Mouse (Mus musculus): ENCODE measurements at regions not wholly inside any gene's neighbourhood (a gene's known extent, or its start where the extent isn't known, plus 50 kb on each side); places are given as distances from the start of the nearest gene placed in this dataset.

DNA sequence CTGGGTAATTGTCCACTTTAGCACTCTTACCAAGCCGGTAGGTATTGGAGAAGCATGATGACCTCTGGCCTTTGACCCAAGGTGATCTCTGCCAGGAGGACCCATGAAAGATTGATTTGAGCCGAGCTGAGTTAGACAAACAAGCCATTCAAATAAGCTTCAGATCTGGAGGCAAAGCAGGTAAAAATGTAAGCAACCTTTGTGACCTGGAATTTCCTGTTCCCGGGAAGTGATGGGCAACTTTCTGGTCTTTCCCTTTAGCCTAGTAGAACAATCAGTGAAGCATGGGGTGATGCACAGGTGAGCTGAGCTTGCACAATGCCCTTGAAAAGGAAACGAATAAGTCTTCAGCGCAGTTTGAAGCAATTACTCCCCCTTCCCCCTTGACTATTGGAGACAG lies 127.0 kb downstream of the Mycn start:
- DNase-seq, result no peak
- 27% methylated on average over 5 of the region's 5 CpGs for WGBS
- TF ChIP-seq CTCF (IDR thresholded peaks at IDR 0.05; ENCODE audit: low read depth), result no peak
- Histone ChIP-seq H3K9ac (no peak overlapping the region), H3K36me3 (ENCODE audit: insufficient read depth) (no peaks in the 10 kb centered on the region), H3K4me3 (ENCODE audit: low read depth, low read length) (no peak overlapping the region), H3K4me1 (ENCODE audit: insufficient read depth) (peaks cover 5% of the 10 kb centered on the region), H3K27ac (ENCODE audit: low read depth) (no peak overlapping the region), H3K4me2 (no peak overlapping the region), H3K27me3 (ENCODE audit: insufficient read depth, low read length) (no peaks in the 10 kb centered on the region), H3K9me3 (ENCODE audit: low read depth, low read length) (no peaks in the 10 kb centered on the region)
- no peak for ATAC-seq (ENCODE audit: insufficient read depth)

DNA sequence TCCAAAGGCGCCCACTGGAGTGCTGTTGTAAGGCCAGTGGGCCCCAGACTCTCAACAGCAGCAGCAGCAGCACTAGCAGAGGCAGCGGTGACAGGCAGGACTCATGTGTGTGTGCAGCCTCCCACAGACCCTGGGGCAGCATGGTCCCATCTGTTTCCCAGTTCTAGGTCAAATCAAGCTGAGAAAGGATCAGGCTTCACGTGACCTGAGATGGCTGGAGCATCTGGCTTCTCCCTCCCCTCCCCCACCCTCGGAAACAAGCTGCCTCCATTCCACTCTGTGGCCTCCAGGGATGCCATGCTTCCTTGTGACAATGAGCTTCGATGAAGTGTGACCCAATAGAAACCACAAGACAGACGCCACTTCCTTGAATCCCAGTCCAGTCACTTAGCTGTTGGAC lies 128.8 kb downstream of the Mycn start:
- Histone ChIP-seq H3K4me1 (ENCODE audit: insufficient read depth) (peaks cover 6% of the 10 kb centered on the region), H3K9ac (no peak overlapping the region), H3K9me3 (ENCODE audit: low read depth, low read length) (no peaks in the 10 kb centered on the region), H3K27ac (ENCODE audit: low read depth) (peak overlapping the region; percentile 85; the same call in 1 of the 2 replicates), H3K36me3 (ENCODE audit: insufficient read depth) (no peaks in the 10 kb centered on the region), H3K4me2 (no peak overlapping the region), H3K27me3 (ENCODE audit: insufficient read depth, low read length) (no peaks in the 10 kb centered on the region), H3K4me3 (ENCODE audit: low read depth, low read length) (no peak overlapping the region)
- no peak for TF ChIP-seq CTCF (IDR thresholded peaks at IDR 0.05; ENCODE audit: low read depth)
- DNase-seq, result peak; percentile 25
- no peak for ATAC-seq (ENCODE audit: insufficient read depth)
- 43% methylated on average over 6 of the region's 6 CpGs for WGBS

GRCm38 (mm10) chr12:12810943-12811342 lies 130.8 kb downstream of the Mycn start:
- no peaks in the 10 kb centered on the region for H3K9me3 ChIP-seq (ENCODE audit: low read depth, low read length)
- 12% methylated on average over 7 of the region's 7 CpGs for WGBS
- peak; percentile 73 for DNase-seq
- no peak for TF ChIP-seq CTCF (IDR thresholded peaks at IDR 0.05; ENCODE audit: low read depth)
- peak overlapping the region; percentile 58 for H3K4me2 ChIP-seq
- no peak overlapping the region for H3K4me3 ChIP-seq (ENCODE audit: low read depth, low read length)
- no peak overlapping the region for H3K9ac ChIP-seq
- peaks cover 12% of the 10 kb centered on the region for H3K4me1 ChIP-seq (ENCODE audit: insufficient read depth)
- H3K36me3 ChIP-seq (ENCODE audit: insufficient read depth), result no peaks in the 10 kb centered on the region
- H3K27me3 ChIP-seq (ENCODE audit: insufficient read depth, low read length), result no peaks in the 10 kb centered on the region
- ATAC-seq (ENCODE audit: insufficient read depth), result peak; percentile 87
- peak overlapping the region; percentile 85 for H3K27ac ChIP-seq (ENCODE audit: low read depth)

- TF ChIP-seq CTCF (IDR thresholded peaks at IDR 0.05; ENCODE audit: low read depth), result no peak
- Histone ChIP-seq H3K36me3 (ENCODE audit: insufficient read depth) (no peaks in the 10 kb centered on the region), H3K4me2 (peak overlapping the region; percentile 58), H3K4me1 (ENCODE audit: insufficient read depth) (peaks cover 12% of the 10 kb centered on the region), H3K9ac (peak overlapping the region; percentile 18; the same call in 1 of the 2 replicates), H3K27me3 (ENCODE audit: insufficient read depth, low read length) (no peaks in the 10 kb centered on the region), H3K9me3 (ENCODE audit: low read depth, low read length) (no peaks in the 10 kb centered on the region), H3K4me3 (ENCODE audit: low read depth, low read length) (0 out of 2 replicates have a peak overlapping the region, but pooled peaks have one; percentile 12), H3K27ac (ENCODE audit: low read depth) (peak overlapping the region; percentile 85)
- peak; percentile 76 for DNase-seq
- peak; percentile 79 for ATAC-seq (ENCODE audit: insufficient read depth)
- 4% methylated on average over 16 of the region's 16 CpGs for WGBS
Observed at GRCm38 (mm10) chr12:12810159-12810885, 131.4 kb downstream of the Mycn start.

GRCm38 (mm10) chr12:12808120-12808519 lies 133.6 kb downstream of the Mycn start:
- no peak for TF ChIP-seq CTCF (IDR thresholded peaks at IDR 0.05; ENCODE audit: low read depth)
- Histone ChIP-seq H3K9me3 (ENCODE audit: low read depth, low read length) (no peaks in the 10 kb centered on the region), H3K4me3 (ENCODE audit: low read depth, low read length) (no peak overlapping the region), H3K9ac (no peak overlapping the region), H3K36me3 (ENCODE audit: insufficient read depth) (no peaks in the 10 kb centered on the region), H3K27ac (ENCODE audit: low read depth) (no peak overlapping the region), H3K27me3 (ENCODE audit: insufficient read depth, low read length) (no peaks in the 10 kb centered on the region), H3K4me2 (no peak overlapping the region), H3K4me1 (ENCODE audit: insufficient read depth) (peaks cover 12% of the 10 kb centered on the region)
- 85% methylated on average over 5 of the region's 5 CpGs for WGBS
- no peak for DNase-seq
- no peak for ATAC-seq (ENCODE audit: insufficient read depth)

DNA sequence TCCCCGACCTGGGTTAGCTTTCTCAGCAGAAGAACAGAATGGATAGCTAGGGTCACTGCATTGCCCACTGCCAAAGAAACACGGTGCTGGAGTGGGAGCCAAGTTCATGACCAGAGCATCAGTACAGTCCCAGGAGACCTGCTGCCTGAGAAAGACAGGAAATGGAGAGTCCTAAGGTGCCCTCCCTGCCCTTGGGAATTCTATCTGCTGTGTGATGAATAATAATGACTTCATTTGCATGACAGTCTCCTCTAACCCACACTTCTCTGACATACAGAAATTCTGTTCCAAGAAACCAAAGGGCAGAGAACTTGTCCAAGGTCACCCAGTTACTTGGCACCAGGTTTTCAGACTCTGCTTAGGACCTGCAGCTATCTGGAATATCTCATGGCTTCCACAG lies 138.1 kb downstream of the Mycn start:
- no peaks in the 10 kb centered on the region for H3K36me3 ChIP-seq (ENCODE audit: insufficient read depth)
- no peak overlapping the region for H3K4me3 ChIP-seq (ENCODE audit: low read depth, low read length)
- TF ChIP-seq CTCF (IDR thresholded peaks at IDR 0.05; ENCODE audit: low read depth), result no peak
- DNase-seq, result no peak
- no peaks in the 10 kb centered on the region for H3K27me3 ChIP-seq (ENCODE audit: insufficient read depth, low read length)
- no peak overlapping the region for H3K9ac ChIP-seq
- ATAC-seq (ENCODE audit: insufficient read depth), result no peak
- no peaks in the 10 kb centered on the region for H3K9me3 ChIP-seq (ENCODE audit: low read depth, low read length)
- H3K4me1 ChIP-seq (ENCODE audit: insufficient read depth), result peaks cover 6% of the 10 kb centered on the region
- H3K4me2 ChIP-seq, result no peak overlapping the region
- H3K27ac ChIP-seq (ENCODE audit: low read depth), result no peak overlapping the region
- WGBS, result 59% methylated on average over 2 of the region's 2 CpGs

GRCm38 (mm10) chr12:12802396-12802795 lies 139.3 kb downstream of the Mycn start:
- ATAC-seq (ENCODE audit: insufficient read depth) (peak; percentile 27; the same call in 1 of the 2 replicates), DNase-seq (no peak)
- TF ChIP-seq CTCF (IDR thresholded peaks at IDR 0.05; ENCODE audit: low read depth), result no peak

More at GRCm38 (mm10) chr12:12802396-12802795, 139.3 kb downstream of the Mycn start:
- H3K27me3 ChIP-seq (ENCODE audit: insufficient read depth, low read length), result no peaks in the 10 kb centered on the region
- WGBS, result 20% methylated on average over 11 of the region's 11 CpGs
- no peak overlapping the region for H3K9ac ChIP-seq
- H3K4me3 ChIP-seq (ENCODE audit: low read depth, low read length), result no peak overlapping the region
- no peak overlapping the region for H3K4me2 ChIP-seq
- no peaks in the 10 kb centered on the region for H3K9me3 ChIP-seq (ENCODE audit: low read depth, low read length)
- no peak overlapping the region for H3K27ac ChIP-seq (ENCODE audit: low read depth)
- no peaks in the 10 kb centered on the region for H3K36me3 ChIP-seq (ENCODE audit: insufficient read depth)
- H3K4me1 ChIP-seq (ENCODE audit: insufficient read depth), result peaks cover 6% of the 10 kb centered on the region

All from lung, embryonic 14.5 days (tissue).